Mouse (Mus musculus): Measurements from ENCODE around the gene Fbxo45. TPM values are rescaled to one million over a fixed set of nuclear protein-coding genes. Genes with fewer than 3 reads are reported as not detected.
A peak's percentile ranks its signal among the peaks of the same experiment; 100 is the strongest.

Fbxo45 gene
- total and polyA plus RNA-seq, 3 experiments = 21.4 to 24.4 (median 22.4) TPM

DNA sequence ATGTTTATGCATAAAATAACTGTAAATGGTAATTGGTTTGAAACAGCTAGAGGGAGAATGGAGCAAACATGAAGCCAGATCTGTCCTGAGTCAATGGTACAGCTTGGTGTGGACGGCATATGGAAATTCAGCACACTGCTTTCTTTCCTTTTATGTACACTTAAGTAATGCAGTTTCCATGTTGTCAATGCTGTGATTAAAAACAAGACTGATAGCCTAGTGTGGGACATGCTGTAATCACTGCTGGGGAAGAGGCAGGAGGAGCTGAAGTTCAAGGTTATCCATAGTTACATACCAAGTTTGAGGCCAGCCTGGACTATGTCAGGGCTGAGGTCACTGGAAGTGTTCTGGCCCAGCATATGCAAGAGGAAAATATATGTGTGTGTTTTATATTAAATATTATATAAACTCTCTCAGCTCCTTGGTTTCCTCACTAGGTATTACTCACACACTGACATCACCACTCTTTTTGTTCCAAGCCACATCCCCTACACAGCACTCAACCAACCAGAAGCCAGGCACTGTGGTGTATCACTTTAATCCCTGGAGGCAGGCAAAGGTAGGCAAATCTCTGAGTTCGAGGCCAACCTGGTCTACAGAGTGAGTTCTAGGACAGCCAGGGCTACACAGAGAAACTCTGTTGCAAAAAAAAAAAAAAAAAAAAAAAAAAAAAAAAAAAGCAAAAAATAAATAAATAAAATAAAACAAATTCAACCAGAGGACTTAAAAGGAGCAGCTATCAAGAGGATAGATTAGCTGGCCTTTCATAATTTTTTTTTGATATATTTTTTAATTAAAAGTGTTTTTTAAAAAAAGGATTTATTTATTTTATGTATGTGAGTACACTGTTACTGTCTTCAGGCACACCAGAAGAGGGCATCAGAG is 7.3 kb downstream of the Fbxo45 start:
- Histone ChIP-seq H3K36me3 (replicated peaks in 1 of 2; ENCODE audit: control insufficient read depth in 1 of 2, insufficient read depth in 1 of 2, low read length in 1 of 2) (peaks cover 11 to 58% of the 10 kb centered on the region in 2 experiments), H3K27ac (ENCODE audit: insufficient read depth, low read depth) (no peak overlapping the region), H3K4me2 (ENCODE audit: insufficient read depth, low read depth, poor library complexity, severe bottlenecking) (no peak overlapping the region), H3K79me2 (replicated peaks; ENCODE audit: control insufficient read depth, extremely low read depth, insufficient read depth, poor library complexity, severe bottlenecking) (peaks cover 43% of the 10 kb centered on the region), H3K27me3 (replicated peaks) (no peaks in the 10 kb centered on the region), H3K9me3 (replicated peaks; ENCODE audit: low read length) (no peaks in the 10 kb centered on the region), H3K9ac (ENCODE audit: insufficient read depth, low read depth) (no peak overlapping the region), H3K4me3 (replicated peaks in 1 of 3; ENCODE audit: low read depth in 2 of 3, low read length in 2 of 3, poor library complexity in 1 of 3) (no peak overlapping the region), H3K4me1 (ENCODE audit: control insufficient read depth in 1 of 2, insufficient read depth in 2 of 2) (peaks cover 0 to 19% of the 10 kb centered on the region in 2 experiments; a peak in 2 of 4 replicates)
- peak; percentile 39 for DNase-seq (ENCODE audit: extremely low read depth)
- dilution Hi-C loops (cut with MboI; ENCODE audit: extremely low pct_ligation_motif_present, extremely low pct_unique_long_range_greater_than_20kb, low sequenced_read_pairs) = no loop called here
- TF ChIP-seq POLR2AphosphoS2 (IDR thresholded peaks at IDR 0.05; ENCODE audit: low read depth, low read length) (no peak), TBP (conservative IDR thresholded peaks at IDR 0.05; ENCODE audit: low read depth, low read length) (no peak), NELFE (IDR thresholded peaks at IDR 0.05; ENCODE audit: low read depth, low read length) (no peak), MXI1 (IDR thresholded peaks at IDR 0.05; ENCODE audit: low read depth, low read length) (no peak), EP300 (IDR thresholded peaks at IDR 0.05; ENCODE audit: low read length) (peak; percentile 44; the same call in 1 of the 2 replicates), MAZ (IDR thresholded peaks at IDR 0.05; ENCODE audit: low read depth, low read length) (no peak), USF2 (conservative IDR thresholded peaks at IDR 0.05; ENCODE audit: low read depth, low read length) (no peak), MYC (IDR thresholded peaks at IDR 0.05; ENCODE audit: low read depth, low read length) (no peak), IRF4 (IDR thresholded peaks at IDR 0.05; ENCODE audit: low read depth, low read length) (peak; percentile 37; the same call in 1 of the 2 replicates), KAT2A (IDR thresholded peaks at IDR 0.05; ENCODE audit: insufficient replicate concordance, low read length) (no peak), ETS1 (conservative IDR thresholded peaks at IDR 0.05; ENCODE audit: low read depth, low read length) (peak; percentile 46; the same call in 1 of the 2 replicates), MAFK (IDR thresholded peaks at IDR 0.05; ENCODE audit: insufficient replicate concordance, low read length) (no peak), ZKSCAN1 (IDR thresholded peaks at IDR 0.05; ENCODE audit: borderline replicate concordance, low read depth, low read length) (no peak), RCOR1 (conservative IDR thresholded peaks at IDR 0.05; ENCODE audit: low read depth, low read length) (no peak), POLR2A (IDR thresholded peaks at IDR 0.05; ENCODE audit: low read depth, low read length) (no peak), CHD2 (IDR thresholded peaks at IDR 0.05; ENCODE audit: low read length) (no peak), MEF2A (IDR thresholded peaks at IDR 0.05; ENCODE audit: borderline replicate concordance, low read depth, low read length) (peak; percentile 62; the same call in 1 of the 2 replicates), JUND (conservative IDR thresholded peaks at IDR 0.05; ENCODE audit: low read depth, low read length) (0 out of 2 replicates have a peak, but pooled peaks have one; percentile 9), GABPA (IDR thresholded peaks at IDR 0.05; ENCODE audit: insufficient replicate concordance, low read depth, low read length) (no peak), SMC3 (IDR thresholded peaks at IDR 0.05; ENCODE audit: low read depth, low read length) (no peak), JUN (IDR thresholded peaks at IDR 0.05; ENCODE audit: insufficient read depth, low read depth, low read length) (peak; percentile 35), ZMIZ1 (IDR thresholded peaks at IDR 0.05; ENCODE audit: low read depth, low read length) (no peak), RAD21 (IDR thresholded peaks at IDR 0.05; ENCODE audit: low read depth, low read length) (no peak), ZNF384 (IDR thresholded peaks at IDR 0.05; ENCODE audit: low read depth, low read length) (peak; percentile 83)
- in situ Hi-C loops (cut with MboI; ENCODE audit: low pct_ligation_motif_present, low pct_unique_long_range_greater_than_20kb, low sequenced_read_pairs) = no loop called here
